ENCODE assay signal across 32 mouse cellular contexts in the genomic region with DNA sequence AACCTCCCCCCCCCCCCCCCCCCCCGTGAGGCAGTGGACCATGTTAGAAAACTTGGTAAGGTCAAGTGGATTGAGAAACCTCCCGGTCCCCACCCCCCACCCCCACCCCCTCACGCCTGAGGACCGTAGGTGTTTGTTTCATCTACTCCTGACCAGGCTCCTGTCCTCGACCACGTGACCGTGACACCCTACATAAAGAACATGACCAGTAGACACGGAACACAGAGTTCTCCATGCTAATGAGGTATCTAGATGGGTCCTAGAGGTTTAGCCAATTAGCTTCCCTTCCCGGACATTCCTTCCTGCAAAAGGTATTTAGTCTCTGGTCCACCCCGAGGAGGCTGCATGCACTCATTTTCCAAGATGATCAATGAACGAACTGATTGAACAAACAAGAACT. TPM values are rescaled to one million over a fixed set of nuclear protein-coding genes. Genes with fewer than 3 reads are reported as not detected.
DNase-seq lines count a peak whose midpoint lies in the region; ATAC-seq and TF ChIP-seq lines count a peak whose summit lies in the region.
"Had no signal": no experiment of that assay in that cellular context is flagged by ENCODE, and none has a peak within 500 bp of the region (broad histone marks: within the 10 kb centered on the region; RNA-seq: fewer than 3 reads in every experiment).

No protein-coding gene starts in this region.

- no peaks in the 10 kb centered on the region for H3K36me3 ChIP-seq in CH12.LX (replicated peaks in 1 of 2; ENCODE audit: control insufficient read depth in 1 of 2, insufficient read depth in 1 of 2, low read length in 1 of 2)
- no peaks in the 10 kb centered on the region for H3K36me3 ChIP-seq in kidney, embryonic 14.5 days (ENCODE audit: control insufficient read depth, insufficient read depth, low read length)
- H3K36me3 ChIP-seq in forebrain, embryonic 10.5 days (replicated peaks), result no peaks in the 10 kb centered on the region
- H3K36me3 ChIP-seq: forebrain, embryonic 12.5 days; heart, embryonic 10.5 days; heart, embryonic 15.5 days; hindbrain, embryonic 12.5 days; intestine, embryonic 15.5 days; liver, embryonic 13.5 days; neural tube, embryonic 15.5 days had no signal

- TF ChIP-seq EP300 in CH12.LX (IDR thresholded peaks at IDR 0.05; ENCODE audit: low read length), result no peak

- peaks cover 4% of the 10 kb centered on the region for H3K9me3 ChIP-seq in CH12.LX (replicated peaks; ENCODE audit: low read length)
- no peaks in the 10 kb centered on the region for H3K9me3 ChIP-seq in kidney, embryonic 14.5 days (ENCODE audit: control insufficient read depth, low read length)
- H3K9me3 ChIP-seq in forebrain, embryonic 10.5 days, result peaks cover 5% of the 10 kb centered on the region
- H3K9me3 ChIP-seq: forebrain, embryonic 12.5 days; heart, embryonic 10.5 days; heart, embryonic 15.5 days; hindbrain, embryonic 12.5 days; intestine, embryonic 15.5 days; liver, embryonic 13.5 days; neural tube, embryonic 15.5 days had no signal

- no peak for TF ChIP-seq RAD21 in CH12.LX (IDR thresholded peaks at IDR 0.05; ENCODE audit: low read depth, low read length)

- DNase-seq in A20 (ENCODE audit: low read depth, low spot score), result peak; percentile 16
- no peak for DNase-seq in CH12.LX (ENCODE audit: extremely low read depth)
- DNase-seq in kidney, postnatal 25 days, result peak; percentile 27 to 81
- DNase-seq in testis, postnatal 10 days (ENCODE audit: low spot score), result no peak
- DNase-seq in forebrain, embryonic 10.5 days (ENCODE audit: extremely low spot score, low spot score), result no peak
- DNase-seq: adrenal gland, adult 2 months; adrenal gland, postnatal 36 days; cerebellum, adult 2 months; cerebellum, postnatal 14 days; gastrocnemius, postnatal 10 days; layer of hippocampus, postnatal 36 days; left cerebral cortex, postnatal 4 days; liver, embryonic 13.5 days; lung, adult 2 months; lung, postnatal 10 days; midbrain, embryonic 14.5 days; right cerebral cortex, postnatal 25 days had no signal

- no peak overlapping the region for H3K4me3 ChIP-seq in CH12.LX (replicated peaks in 1 of 3; ENCODE audit: low read depth in 2 of 3, low read length in 2 of 3, poor library complexity in 1 of 3)
- no peak overlapping the region for H3K4me3 ChIP-seq in kidney, embryonic 14.5 days (ENCODE audit: low read length)
- no peak overlapping the region for H3K4me3 ChIP-seq in forebrain, embryonic 10.5 days
- H3K4me3 ChIP-seq: erythroblast, embryonic 14.5 days; forebrain, embryonic 12.5 days; heart, embryonic 10.5 days; heart, embryonic 15.5 days; hindbrain, embryonic 12.5 days; intestine, embryonic 15.5 days; liver, embryonic 13.5 days; neural tube, embryonic 15.5 days had no signal

- H3K4me1 ChIP-seq in CH12.LX (ENCODE audit: control insufficient read depth in 1 of 2, insufficient read depth in 2 of 2), result peaks cover 30 to 77% of the 10 kb centered on the region in 2 experiments
- peaks cover 12% of the 10 kb centered on the region for H3K4me1 ChIP-seq in kidney, embryonic 14.5 days (ENCODE audit: control insufficient read depth, insufficient read depth, low read length)
- peaks cover 24% of the 10 kb centered on the region for H3K4me1 ChIP-seq in forebrain, embryonic 10.5 days
- H3K4me1 ChIP-seq: heart, embryonic 15.5 days; intestine, embryonic 15.5 days; neural tube, embryonic 15.5 days had no signal

- H3K4me2 ChIP-seq in CH12.LX (ENCODE audit: insufficient read depth, low read depth, poor library complexity, severe bottlenecking), result peak overlapping the region; percentile 1; the same call in 1 of the 2 replicates
- no peak overlapping the region for H3K4me2 ChIP-seq in kidney, embryonic 14.5 days (replicated peaks; ENCODE audit: low read depth, low read length)
- H3K4me2 ChIP-seq: forebrain, embryonic 12.5 days; heart, embryonic 15.5 days; hindbrain, embryonic 12.5 days; intestine, embryonic 15.5 days; liver, embryonic 13.5 days; neural tube, embryonic 15.5 days had no signal

- no peak overlapping the region for H3K9ac ChIP-seq in CH12.LX (ENCODE audit: insufficient read depth, low read depth)
- H3K9ac ChIP-seq in kidney, embryonic 14.5 days (ENCODE audit: low read depth, low read length), result no peak overlapping the region
- H3K9ac ChIP-seq: forebrain, embryonic 12.5 days; heart, embryonic 15.5 days; hindbrain, embryonic 12.5 days; intestine, embryonic 15.5 days; liver, embryonic 13.5 days; neural tube, embryonic 15.5 days had no signal

- in situ Hi-C loops in CH12.LX (cut with MboI; ENCODE audit: low pct_ligation_motif_present, low pct_unique_long_range_greater_than_20kb, low sequenced_read_pairs), result no loop called here

- WGBS in kidney, embryonic 14.5 days, result 53% methylated on average over 11 of the region's 11 CpGs
- WGBS in forebrain, embryonic 10.5 days, result 78% methylated on average over 11 of the region's 11 CpGs

- no peaks in the 10 kb centered on the region for H3K27me3 ChIP-seq in CH12.LX (replicated peaks)
- H3K27me3 ChIP-seq in kidney, embryonic 14.5 days (ENCODE audit: control insufficient read depth, insufficient read depth, low read length), result no peaks in the 10 kb centered on the region
- no peaks in the 10 kb centered on the region for H3K27me3 ChIP-seq in forebrain, embryonic 10.5 days (ENCODE audit: poor library complexity, severe bottlenecking)
- H3K27me3 ChIP-seq: forebrain, embryonic 12.5 days; heart, embryonic 15.5 days; hindbrain, embryonic 12.5 days; intestine, embryonic 15.5 days; liver, embryonic 13.5 days; neural tube, embryonic 15.5 days had no signal

- TF ChIP-seq CTCF in CH12.LX (conservative IDR thresholded peaks at IDR 0.05 in 1 of 2, IDR thresholded peaks at IDR 0.05 in 1 of 2; ENCODE audit: low read depth in 2 of 2, low read length in 2 of 2), result no peak

- dilution Hi-C loops in CH12.LX (cut with MboI; ENCODE audit: extremely low pct_ligation_motif_present, extremely low pct_unique_long_range_greater_than_20kb, low sequenced_read_pairs), result no loop called here

- TF ChIP-seq POLR2A in CH12.LX (IDR thresholded peaks at IDR 0.05; ENCODE audit: low read depth, low read length), result no peak

- no peaks in the 10 kb centered on the region for H3K79me2 ChIP-seq in CH12.LX (replicated peaks; ENCODE audit: control insufficient read depth, extremely low read depth, insufficient read depth, poor library complexity, severe bottlenecking)

- ATAC-seq in kidney, embryonic 14.5 days (ENCODE audit: low FRiP score, low TSS enrichment), result 0 out of 2 replicates have a peak, but pooled peaks have one; percentile 61
- ATAC-seq: activated CD4-positive, CD25-positive, alpha-beta regulatory T cell, adult 4 months; hindbrain, postnatal 0 days; intestine, embryonic 15.5 days had no signal

- H3K27ac ChIP-seq in CH12.LX (ENCODE audit: insufficient read depth, low read depth), result no peak overlapping the region
- no peak overlapping the region for H3K27ac ChIP-seq in kidney, embryonic 14.5 days (ENCODE audit: low read depth, low read length)
- no peak overlapping the region for H3K27ac ChIP-seq in forebrain, embryonic 10.5 days
- H3K27ac ChIP-seq: forebrain, embryonic 12.5 days; heart, embryonic 10.5 days; heart, embryonic 15.5 days; hindbrain, embryonic 12.5 days; hindbrain, postnatal 0 days; intestine, embryonic 15.5 days; liver, embryonic 13.5 days; neural tube, embryonic 15.5 days had no signal

TF ChIP-seq in CH12.LX, 34 proteins besides CTCF, POLR2A, EP300 and RAD21 (continues in another document):
- no peak for TF ChIP-seq MAFK (IDR thresholded peaks at IDR 0.05; ENCODE audit: insufficient replicate concordance, low read length)
- TF ChIP-seq ELF1 (IDR thresholded peaks at IDR 0.05; ENCODE audit: low read depth, low read length), result no peak
- TF ChIP-seq CHD2 (IDR thresholded peaks at IDR 0.05; ENCODE audit: low read length), result peak; percentile 33; the same call in 1 of the 2 replicates
- TF ChIP-seq BHLHE40 (IDR thresholded peaks at IDR 0.05; ENCODE audit: low read depth, low read length), result 0 out of 2 replicates have a peak, but pooled peaks have one; percentile 25
- TF ChIP-seq ETS1 (conservative IDR thresholded peaks at IDR 0.05; ENCODE audit: low read depth, low read length), result 0 out of 2 replicates have a peak, but pooled peaks have one; percentile 6
- no peak for TF ChIP-seq IRF4 (IDR thresholded peaks at IDR 0.05; ENCODE audit: low read depth, low read length)
- TF ChIP-seq SMC3 (IDR thresholded peaks at IDR 0.05; ENCODE audit: low read depth, low read length), result no peak
- no peak for TF ChIP-seq JUND (conservative IDR thresholded peaks at IDR 0.05; ENCODE audit: low read depth, low read length)
- TF ChIP-seq MAZ (IDR thresholded peaks at IDR 0.05; ENCODE audit: low read depth, low read length), result no peak
- TF ChIP-seq MAX (IDR thresholded peaks at IDR 0.05; ENCODE audit: low read length), result peak; percentile 55; the same call in 1 of the 2 replicates
- TF ChIP-seq NRF1 (IDR thresholded peaks at IDR 0.05; ENCODE audit: low read depth, low read length), result no peak
- TF ChIP-seq POLR2AphosphoS2 (IDR thresholded peaks at IDR 0.05; ENCODE audit: low read depth, low read length), result no peak
- no peak for TF ChIP-seq RCOR1 (conservative IDR thresholded peaks at IDR 0.05; ENCODE audit: low read depth, low read length)
- TF ChIP-seq USF2 (conservative IDR thresholded peaks at IDR 0.05; ENCODE audit: low read depth, low read length), result peak; percentile 41; the same call in 1 of the 2 replicates
- no peak for TF ChIP-seq ZNF384 (IDR thresholded peaks at IDR 0.05; ENCODE audit: low read depth, low read length)
- peak; percentile 54 for TF ChIP-seq USF1 (IDR thresholded peaks at IDR 0.05; ENCODE audit: low read depth, low read length)
- TF ChIP-seq MYC (IDR thresholded peaks at IDR 0.05; ENCODE audit: low read depth, low read length), result 0 out of 2 replicates have a peak, but pooled peaks have one; percentile 8
- no peak for TF ChIP-seq NELFE (IDR thresholded peaks at IDR 0.05; ENCODE audit: low read depth, low read length)
- no peak for TF ChIP-seq ZMIZ1 (IDR thresholded peaks at IDR 0.05; ENCODE audit: low read depth, low read length)
- no peak for TF ChIP-seq KAT2A (IDR thresholded peaks at IDR 0.05; ENCODE audit: insufficient replicate concordance, low read length)

RNA-seq across cellular contexts. Expression of gene Bex6, which starts 6.2 kb away (rescaled TPM):
- total RNA-seq in CH12.LX (2012; rRNA removed) (not detected in 2 replicates), CH12.LX (2014; rRNA removed) (not detected in 2 replicates)
- not detected in 2 replicates for polyA plus RNA-seq in CH12.LX (2012; ENCODE audit: insufficient read length, low read depth)
- polyA plus RNA-seq in kidney, embryonic 14.5 days (2014; fragmentation: Nextera tagmentation; extraction: Ambion mirVana), result not detected in 2 replicates
- 0.62 TPM in 1 of 2 replicates, not detected in the other for polyA plus RNA-seq in forebrain, embryonic 10.5 days (2016; fragmentation: Nextera tagmentation; extraction: Ambion mirVana)
- total RNA-seq: adrenal gland, adult 2 months; adrenal gland, postnatal 36 days; heart, postnatal 25 days; hindbrain, postnatal 0 days; layer of hippocampus, postnatal 36 days; left cerebral cortex, postnatal 4 days had no signal
- polyA plus RNA-seq: activated CD4-positive, CD25-positive, alpha-beta regulatory T cell, adult 4 months; adrenal gland, adult 2 months; brain, embryonic 14.5 days; C2C12; cerebellum, adult 2 months; cortical plate, adult 2 months; embryonic facial prominence, embryonic 14.5 days; erythroblast, embryonic 14.5 days; forebrain, embryonic 12.5 days; heart, embryonic 15.5 days; hindbrain, embryonic 12.5 days; hindbrain, postnatal 0 days; lung, adult 2 months; midbrain, embryonic 14.5 days; neural tube, embryonic 15.5 days had no signal

RNA-seq across cellular contexts. Expression of gene Nrros, which starts 8.0 kb away (rescaled TPM):
- total RNA-seq in CH12.LX (2012; rRNA removed), result 49.6 and 54.9 TPM in 2 replicates
- 55.1 and 64.3 TPM in 2 replicates for total RNA-seq in CH12.LX (2014; rRNA removed)
- 52.2 and 71.0 TPM in 2 replicates for polyA plus RNA-seq in CH12.LX (2012; ENCODE audit: insufficient read length, low read depth)
- 14.4 and 18.7 TPM in 2 replicates for polyA plus RNA-seq in kidney, embryonic 14.5 days (2014; fragmentation: Nextera tagmentation; extraction: Ambion mirVana)
- 7.3 and 9.3 TPM in 2 replicates for polyA plus RNA-seq in forebrain, embryonic 10.5 days (2016; fragmentation: Nextera tagmentation; extraction: Ambion mirVana)
- polyA plus RNA-seq: C2C12 had no signal

Comparison
In these comparisons a context has a peak if more than half of its experiments do, and no peak if none do; other contexts are left out.
1. DNase-seq: peak in A20 (single experiment) and kidney, postnatal 25 days (2 of 2); none in CH12.LX (single experiment), testis, postnatal 10 days (single experiment) and forebrain, embryonic 10.5 days (single experiment).